Mouse (Mus musculus) thymus, adult 2 months (tissue): ENCODE results near the gene Cacnb4. TPM values are rescaled to one million over a fixed set of nuclear protein-coding genes. Genes with fewer than 3 reads are reported as not detected.

Experiments used
- DNase-seq: peaks from one replicate; pipeline ENCODE4 v3.0.0; 2021
- H3K27ac ChIP-seq: fragments of 200-500 bp; 2 replicates; pipeline ENCODE4 v1.5.1; 2012; ENCODE audit warnings: low read length, control low read depth; ENCODE audit not compliant: control insufficient read depth, insufficient read depth
- H3K27me3 ChIP-seq: fragments of 200-500 bp; 2 replicates; pipeline ENCODE4 v1.6.1; 2012; ENCODE audit warnings: mild to moderate bottlenecking, low read length, moderate library complexity, mixed read lengths; ENCODE audit not compliant: control insufficient read depth, insufficient read depth
- H3K36me3 ChIP-seq: fragments of 200-500 bp; 2 replicates; pipeline ENCODE4 v1.6.1; 2012; ENCODE audit warnings: mild to moderate bottlenecking, low read length, moderate library complexity; ENCODE audit not compliant: control insufficient read depth, insufficient read depth
- H3K4me1 ChIP-seq: fragments of 200-500 bp; replicated peaks from 2 replicates; pipeline ENCODE4 v1.6.1; 2012; ENCODE audit warnings: low read length; ENCODE audit not compliant: control insufficient read depth, insufficient read depth
- H3K4me3 ChIP-seq: fragments of 200-500 bp; 2 replicates; pipeline ENCODE4 v1.5.1; 2012; ENCODE audit warnings: mild to moderate bottlenecking, low read length, control low read depth, moderate library complexity; ENCODE audit not compliant: control insufficient read depth, insufficient read depth
- CTCF ChIP-seq: fragments of 200-500 bp; IDR thresholded peaks from 2 replicates; pipeline ENCODE4 v1.5.1; 2012; ENCODE audit warnings: mild to moderate bottlenecking, control low read depth, low read length, moderate library complexity, borderline replicate concordance; ENCODE audit not compliant: control insufficient read depth, poor library complexity, insufficient read depth; ENCODE audit errors: extremely low read depth
- POLR2A ChIP-seq: fragments of 200-500 bp; IDR thresholded peaks from 2 replicates; pipeline ENCODE4 v1.6.1; 2012; ENCODE audit warnings: mild to moderate bottlenecking, low read length, control low read depth, moderate library complexity; ENCODE audit not compliant: control insufficient read depth, poor library complexity, insufficient read depth; ENCODE audit errors: extremely low read depth
- WGBS: fragments of 180-500 bp; shearing (Covaris S2); methylation state at CpG from one replicate; pipeline ENCODE4 v1.1.7; 2018; 5-methylcytosine and 5-hydroxymethylcytosine counted together
- polyA plus RNA-seq: library from polyadenylated mRNA; depleted of rRNA; stranded (reverse); fragments of >200 nt; gene quantifications from 2 replicates; pipeline ENCODE4 v1.2.3, GENCODE M21; 2012; rRNA removed

Gene Cacnb4
- polyA plus RNA-seq, 1 experiment = 0.04 TPM

GRCm38 (mm10) chr2:52386037-52386436 lies 290.6 kb downstream of the Cacnb4 start:
- DNase-seq = no peak
- no peaks in the 10 kb centered on the region; the same call in 1 of the 2 replicates for H3K4me1 ChIP-seq
- H3K36me3 ChIP-seq = no peaks in the 10 kb centered on the region
- H3K27me3 ChIP-seq = no peaks in the 10 kb centered on the region
- no peak for TF ChIP-seq POLR2A
- TF ChIP-seq CTCF = no peak
- 65% methylated on average over 7 of the region's 7 CpGs for WGBS
- no peak overlapping the region for H3K4me3 ChIP-seq
- H3K27ac ChIP-seq = no peak overlapping the region

GRCm38 (mm10) chr2:52378848-52379261 lies 297.8 kb downstream of the Cacnb4 start:
- Histone ChIP-seq H3K27me3 (no peaks in the 10 kb centered on the region), H3K27ac (peak overlapping the region; percentile 81), H3K4me1 (peaks cover 13% of the 10 kb centered on the region), H3K36me3 (no peaks in the 10 kb centered on the region), H3K4me3 (no peak overlapping the region)
- 21% methylated on average over 10 of the region's 10 CpGs for WGBS
- TF ChIP-seq POLR2A (no peak), CTCF (no peak)
- DNase-seq = peak; percentile 50

- Histone ChIP-seq H3K4me3 (peak within 1 kb of the TSS; percentile 1; the same call in 1 of the 2 replicates), H3K4me1 (peaks cover 13% of the 10 kb centered on the region), H3K27ac (peak within 1 kb of the TSS; percentile 81), H3K36me3 (no peaks in the 10 kb centered on the region), H3K27me3 (no peaks in the 10 kb centered on the region)
- TF ChIP-seq POLR2A (no peak), CTCF (no peak)
- DNase-seq = peak; percentile 4
- WGBS = 37% methylated on average over 7 of the region's 7 CpGs
These were observed 298.2 kb downstream of the Cacnb4 start, which contains the start of gene Neb for GRCm38 (mm10) chr2:52378448-52378804. Neb (minus strand) TSS chr2:52378474.

Other genes with a start within 250 kb of the Cacnb4 start
- 10.1 and 10.2 TPM in 2 replicates for gene Stam2, start 65.5 kb upstream of the Cacnb4 start, polyA plus RNA-seq
- 4.1 and 5.0 TPM in 2 replicates for gene Fmnl2, start 181.0 kb upstream of the Cacnb4 start, polyA plus RNA-seq